Mouse (Mus musculus) c-Kit-positive CD71-negative TER-119-negative erythroid progenitor cells, embryonic 14.5 days (primary cell): ENCODE measurements around the gene Ces2e.
"Not testable (repeated sequence)": the region's sequence is repeated elsewhere in the genome, so short reads cannot be mapped to it uniquely, and the experiment has no call there.

Experiments used
- DNase-seq: peaks from one replicate; pipeline ENCODE4 v3.0.0-alpha.2; 2013; ENCODE audit warnings: low read depth

Ces2e gene

DNA sequence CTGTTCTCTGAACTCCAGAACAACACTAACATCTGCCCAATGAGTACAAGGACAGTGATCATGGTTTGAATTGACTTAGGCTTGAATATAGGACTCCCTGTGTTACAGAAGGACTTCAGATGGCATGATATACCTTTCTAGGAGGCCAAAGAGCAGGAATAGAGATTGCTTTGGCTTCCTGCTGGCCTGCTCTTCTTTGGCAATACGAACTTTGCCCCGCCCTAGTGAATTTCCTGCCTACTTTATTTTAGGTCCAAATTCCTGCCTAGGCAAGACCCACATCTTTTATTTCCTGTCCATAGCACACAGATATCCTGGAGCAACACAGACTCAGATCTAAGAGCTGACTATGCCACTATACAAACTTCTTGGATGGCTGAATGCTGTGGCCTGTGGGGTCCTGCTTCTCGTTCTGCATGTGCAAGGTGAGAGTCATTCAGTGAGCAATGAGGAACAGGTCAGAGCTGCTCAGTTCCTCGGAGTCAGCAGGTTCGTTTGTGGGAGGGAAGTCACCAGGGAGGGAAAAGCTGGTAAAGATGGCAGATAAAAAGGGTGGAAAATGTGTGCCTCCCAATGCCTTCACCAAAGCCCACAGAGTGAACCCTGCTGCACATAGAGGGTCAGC is at the start of gene Ces2e:
Ces2e (plus strand) TSS at position 289 of the 625 bp plus-strand sequence.
- DNase-seq = no peak

DNA sequence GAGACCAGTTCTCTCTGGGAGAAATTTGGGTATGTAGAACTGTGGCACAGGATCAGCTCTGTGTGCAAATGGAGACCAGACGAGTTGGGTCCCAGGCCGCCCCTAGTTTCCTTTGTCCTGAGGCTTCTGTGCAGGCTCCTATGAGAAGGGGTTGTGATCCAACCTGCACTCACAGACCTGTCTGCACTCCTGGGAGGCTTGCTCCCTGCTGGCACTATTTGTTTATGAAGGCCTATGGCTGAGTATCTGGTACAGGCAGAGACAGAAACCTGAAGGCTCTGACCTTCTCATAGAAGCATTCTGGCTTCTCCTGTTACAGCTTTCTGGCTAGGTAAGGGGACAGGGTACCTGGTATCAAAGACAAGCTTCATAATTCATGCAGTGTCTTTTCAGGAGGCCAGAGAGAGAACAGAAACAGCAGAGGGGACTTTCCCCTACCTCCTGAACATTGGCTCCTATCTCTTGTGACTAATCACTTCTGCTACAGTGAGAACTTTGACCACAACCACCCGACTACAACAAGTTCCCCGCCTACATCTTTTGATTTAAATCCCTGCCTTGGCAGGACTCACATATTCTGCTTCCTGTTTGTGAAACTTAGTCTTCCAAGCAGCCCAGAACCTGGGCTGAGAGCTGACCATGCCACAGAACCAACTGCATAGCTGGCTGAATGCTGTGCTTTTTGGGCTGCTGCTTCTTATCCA is 39.7 kb upstream of the Ces2e start:
- DNase-seq = not testable (repeated sequence)

DNA sequence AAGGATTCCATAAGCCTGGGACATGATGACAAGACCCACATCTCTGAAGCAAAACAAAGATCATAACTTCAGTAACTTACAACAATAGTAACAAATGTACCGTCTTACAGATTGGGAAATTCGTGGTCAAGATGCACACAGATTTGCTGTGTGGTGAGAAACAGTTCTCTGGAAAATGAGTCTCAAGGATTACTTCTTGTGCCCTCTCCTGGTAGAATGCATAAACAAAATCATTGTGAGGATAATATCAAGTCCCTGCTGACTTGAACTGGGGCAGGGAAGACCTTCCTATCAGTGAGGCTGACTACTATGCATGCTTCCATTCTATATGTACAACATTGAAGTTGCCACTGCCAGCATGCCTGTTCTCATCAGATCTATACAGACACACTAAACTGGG is 24.3 kb upstream of the Ces2e start:
- no peak for DNase-seq

DNA sequence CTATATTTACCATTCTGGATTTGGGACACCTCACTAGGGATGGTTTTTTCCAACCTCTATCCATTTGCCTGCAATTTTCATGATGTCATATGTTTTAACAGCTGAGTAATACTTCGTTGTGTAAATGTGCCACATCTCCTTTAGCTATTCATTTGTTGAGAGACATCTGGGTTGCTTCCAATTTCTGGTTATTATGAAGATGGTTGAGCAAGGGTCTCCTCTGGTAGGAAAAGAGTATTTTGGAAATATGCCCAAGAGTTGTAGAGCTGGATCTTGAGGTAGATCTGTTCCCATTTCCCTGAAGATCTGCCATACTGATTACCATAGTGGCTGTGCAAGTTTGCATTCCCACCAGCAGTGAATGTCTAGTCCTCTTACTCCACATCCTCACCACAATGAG is 18.9 kb upstream of the Ces2e start:
- DNase-seq = no peak

DNA sequence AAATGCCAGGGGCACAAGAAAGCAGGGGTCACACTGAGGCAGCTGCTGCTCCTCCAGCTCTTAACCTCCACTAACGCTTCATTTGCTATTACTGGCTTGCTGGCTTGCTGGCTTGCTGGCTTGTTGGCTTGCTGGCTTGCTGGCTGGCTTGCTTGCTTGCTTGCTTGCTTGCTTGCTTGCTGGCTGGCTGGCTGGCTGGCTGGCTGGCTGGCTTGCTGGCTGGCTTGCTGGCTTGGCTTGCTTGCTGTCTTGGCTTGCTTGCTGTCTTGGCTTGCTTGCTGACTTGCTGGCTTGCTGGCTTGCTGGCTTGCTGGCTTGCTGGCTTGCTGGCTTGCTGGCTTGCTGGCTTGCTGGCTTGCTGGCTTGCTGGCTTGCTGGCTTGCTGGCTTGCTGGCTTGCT is 17.0 kb upstream of the Ces2e start:
- not testable (repeated sequence) for DNase-seq

GRCm38 (mm10) chr8:104909651-104910050 is 16.4 kb upstream of the Ces2e start:
- not testable (repeated sequence) for DNase-seq

DNA sequence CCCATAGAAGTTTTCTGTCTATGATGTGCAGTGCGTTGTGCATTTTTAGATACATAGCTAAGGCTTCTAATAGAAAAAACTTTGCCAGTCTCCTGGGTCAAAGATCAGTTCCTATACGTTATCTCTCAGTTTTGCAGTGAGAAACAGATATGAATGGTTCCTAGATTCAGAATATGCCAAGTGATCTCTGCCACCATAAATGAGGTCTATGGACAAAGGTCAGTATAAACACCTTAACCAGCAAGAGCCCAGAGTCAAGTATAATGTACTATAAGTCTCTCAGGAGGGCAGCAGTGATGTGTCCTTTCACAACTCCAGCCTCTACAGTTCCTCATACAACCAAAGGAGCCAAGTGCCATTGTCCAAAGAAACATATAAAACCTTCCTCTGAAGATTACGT is 1.2 kb downstream of the Ces2e start:
- no peak for DNase-seq

DNA sequence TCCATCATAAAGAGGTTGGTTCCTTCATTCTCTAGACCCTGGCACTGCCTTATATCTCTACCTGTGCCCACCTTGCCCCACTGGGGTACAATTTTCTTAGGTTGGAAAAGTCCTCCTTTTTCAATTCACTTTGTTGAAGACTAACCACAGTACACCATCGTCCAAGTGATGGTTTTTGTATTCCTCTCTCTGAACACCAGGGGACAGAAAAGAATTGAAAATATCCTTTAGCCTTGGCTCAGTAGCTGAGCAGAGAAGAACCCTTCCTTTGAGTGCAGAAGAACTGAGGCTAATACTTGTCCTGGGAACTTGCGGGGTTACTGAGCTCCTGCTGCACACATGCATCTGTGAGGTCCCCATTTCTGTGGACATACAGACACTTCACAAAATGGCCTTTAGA is 18.6 kb downstream of the Ces2e start:
- DNase-seq = no peak

DNA sequence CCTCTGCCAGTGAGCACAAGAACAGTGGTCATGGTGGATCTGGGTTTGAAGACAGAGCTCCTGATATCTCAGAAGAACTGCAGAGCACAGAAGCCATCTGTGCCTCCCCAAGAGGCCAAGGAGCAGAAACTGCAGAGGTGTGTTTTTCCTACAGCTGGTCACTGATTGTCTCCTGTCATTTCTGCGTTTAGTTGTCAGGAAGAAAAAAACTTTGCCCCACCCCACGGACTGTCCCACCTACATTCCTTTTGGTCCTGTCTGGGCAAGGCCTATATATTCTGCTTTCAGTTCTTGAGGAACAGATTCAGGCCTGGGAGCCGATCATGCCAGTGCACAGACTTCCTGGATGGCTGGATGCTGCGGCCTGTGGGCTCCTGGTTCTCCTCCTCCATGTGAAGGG is 21.0 kb downstream of the Ces2e start, which contains the start of gene Ces2f:
Ces2f (plus strand) TSS at position 301 of the 400 bp plus-strand sequence.
- DNase-seq = no peak

GRCm38 (mm10) chr8:104949031-104949430 is 23.0 kb downstream of the Ces2e start:
- no peak for DNase-seq

DNA sequence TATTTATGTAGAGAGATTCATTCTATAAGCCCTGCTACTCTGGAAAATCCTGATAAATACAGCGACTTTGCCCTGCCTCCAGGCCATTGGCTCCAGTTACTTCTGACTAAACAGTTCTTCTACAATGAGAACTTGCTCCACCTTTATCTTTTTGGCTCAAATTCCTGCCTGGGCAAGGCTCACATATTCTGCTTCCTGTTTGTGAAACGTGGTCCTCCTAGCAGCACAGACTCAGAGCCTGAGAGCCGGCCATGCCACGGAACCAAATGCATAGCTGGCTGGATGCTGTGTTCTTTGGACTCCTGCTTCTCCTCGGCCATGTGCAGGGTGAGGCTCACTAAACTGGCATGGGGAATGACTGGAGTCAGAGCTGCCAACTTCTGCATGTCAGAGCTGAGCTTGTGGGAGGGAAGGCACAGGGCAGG is 35.5 kb downstream of the Ces2e start, which contains the start of gene Ces2g:
Ces2g (plus strand) TSS at position 182 of the 425 bp plus-strand sequence.
- DNase-seq = no peak

GRCm38 (mm10) chr8:104962229-104962901 is 36.3 kb downstream of the Ces2e start:
- no peak for DNase-seq

DNA sequence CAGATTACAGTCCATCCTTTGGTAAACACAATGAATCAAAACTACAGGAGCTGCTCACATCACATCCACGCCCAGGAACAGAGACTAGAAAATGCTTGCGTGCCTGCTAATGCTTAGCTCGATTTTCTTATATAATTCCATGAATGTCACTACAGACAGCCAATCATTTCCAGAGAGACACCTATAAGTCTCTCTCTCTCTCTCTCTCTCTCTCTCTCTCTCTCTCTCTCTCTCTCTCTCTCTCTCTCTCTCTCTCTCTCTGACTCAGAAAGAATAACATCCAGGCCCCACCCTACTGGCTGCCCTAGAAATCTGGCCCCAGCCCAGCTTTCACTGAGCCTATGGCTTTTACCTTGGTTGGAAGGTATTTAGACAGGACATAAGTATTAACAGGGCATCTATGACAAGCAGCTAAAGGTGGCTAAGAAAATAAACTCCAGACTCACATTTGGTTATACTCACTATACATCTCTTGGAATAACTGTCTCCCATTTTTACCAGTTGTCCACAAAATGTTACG is 37.4 kb downstream of the Ces2e start:
- DNase-seq = no peak

GRCm38 (mm10) chr8:104984126-104984525 is 58.1 kb downstream of the Ces2e start:
- no peak for DNase-seq
